Mouse (Mus musculus): Measurements from ENCODE around the gene Hcn2.

GRCm38 (mm10) chr10:79673054-79673453, 43.4 kb upstream of the Hcn2 start:
- TF ChIP-seq CTCF (IDR thresholded peaks at IDR 0.05; ENCODE audit: low read depth, low read length) = no peak
- no peak for TF ChIP-seq POLR2A (IDR thresholded peaks at IDR 0.05; ENCODE audit: extremely low read depth, insufficient read depth, low read length)

Data from liver, adult 2 months (tissue).